Mouse (Mus musculus): ENCODE measurements around the gene Rbm8a2.

Rbm8a2 gene

GRCm38 (mm10) chr1:175931391-175931790 is 47.5 kb downstream of the Rbm8a2 start:
- in situ Hi-C loops (cut with MboI, MseI), result loop anchor here (25.0 kb wide), 1 partner anchor 931 kb away; no protein-coding TSS in a partner anchor

All from T-helper 1 cell (primary cell).